Mouse (Mus musculus): ENCODE data around the gene Synj1.

Synj1 gene

GRCm38 (mm10) chr16:90946977-90947376 lies 64.1 kb downstream of the Synj1 start:
- DNase-seq (ENCODE audit: low spot score) = no peak

GRCm38 (mm10) chr16:90941246-90941645 lies 69.9 kb downstream of the Synj1 start:
- DNase-seq (ENCODE audit: low spot score) = no peak

- DNase-seq (ENCODE audit: low spot score) = peak; percentile 95
Measured at GRCm38 (mm10) chr16:90934687-90935328, 76.3 kb downstream of the Synj1 start, which contains the start of gene Cfap298. Cfap298 (minus strand) TSS chr16:90935114.

GRCm38 (mm10) chr16:90934193-90934686 lies 76.9 kb downstream of the Synj1 start:
- peak; percentile 42 for DNase-seq (ENCODE audit: low spot score)

- DNase-seq (ENCODE audit: low spot score) = no peak
Measured at GRCm38 (mm10) chr16:90933534-90934176, 77.5 kb downstream of the Synj1 start.

- DNase-seq (ENCODE audit: low spot score) = no peak
Measured at GRCm38 (mm10) chr16:90927446-90927845, 83.7 kb downstream of the Synj1 start.

GRCm38 (mm10) chr16:90925461-90925860 lies 85.6 kb downstream of the Synj1 start:
- peak; percentile 42 for DNase-seq (ENCODE audit: low spot score)

- DNase-seq (ENCODE audit: low spot score) = no peak
Measured at GRCm38 (mm10) chr16:90924606-90925370, 86.3 kb downstream of the Synj1 start.

- DNase-seq (ENCODE audit: low spot score) = no peak
Measured at GRCm38 (mm10) chr16:90921471-90922159, 89.5 kb downstream of the Synj1 start.

- no peak for DNase-seq (ENCODE audit: low spot score)
Measured at GRCm38 (mm10) chr16:90917156-90917555, 94.0 kb downstream of the Synj1 start.

GRCm38 (mm10) chr16:90916040-90916481 lies 95.0 kb downstream of the Synj1 start:
- no peak for DNase-seq (ENCODE audit: low spot score)

GRCm38 (mm10) chr16:90911766-90912165 lies 99.3 kb downstream of the Synj1 start:
- DNase-seq (ENCODE audit: low spot score) = no peak

- no peak for DNase-seq (ENCODE audit: low spot score)
Measured at GRCm38 (mm10) chr16:90910855-90911533, 100.1 kb downstream of the Synj1 start.

GRCm38 (mm10) chr16:90907250-90907649 lies 103.9 kb downstream of the Synj1 start:
- DNase-seq (ENCODE audit: low spot score) = no peak

GRCm38 (mm10) chr16:90903300-90903699 lies 107.8 kb downstream of the Synj1 start:
- DNase-seq (ENCODE audit: low spot score) = no peak

- DNase-seq (ENCODE audit: low spot score) = no peak
Measured at GRCm38 (mm10) chr16:90901364-90901763, 109.7 kb downstream of the Synj1 start.

GRCm38 (mm10) chr16:90899498-90899897 lies 111.6 kb downstream of the Synj1 start:
- DNase-seq (ENCODE audit: low spot score) = no peak

- DNase-seq (ENCODE audit: low spot score) = no peak
Measured at GRCm38 (mm10) chr16:90897651-90898050, 113.5 kb downstream of the Synj1 start.

GRCm38 (mm10) chr16:90893792-90894191 lies 117.3 kb downstream of the Synj1 start:
- DNase-seq (ENCODE audit: low spot score) = no peak

GRCm38 (mm10) chr16:90893019-90893418 lies 118.1 kb downstream of the Synj1 start:
- no peak for DNase-seq (ENCODE audit: low spot score)

GRCm38 (mm10) chr16:90892081-90892480 lies 119.0 kb downstream of the Synj1 start:
- DNase-seq (ENCODE audit: low spot score) = no peak

Measured in c-Kit-positive CD71-positive TER-119-positive erythroid progenitor cells, embryonic 14.5 days (primary cell).